Mouse (Mus musculus): ENCODE measurements around the gene Oprd1.

Oprd1 gene

GRCm38 (mm10) chr4:132133920-132134319, 10.4 kb downstream of the Oprd1 start:
- DNase-seq (ENCODE audit: low read depth, low spot score): no peak

DNA sequence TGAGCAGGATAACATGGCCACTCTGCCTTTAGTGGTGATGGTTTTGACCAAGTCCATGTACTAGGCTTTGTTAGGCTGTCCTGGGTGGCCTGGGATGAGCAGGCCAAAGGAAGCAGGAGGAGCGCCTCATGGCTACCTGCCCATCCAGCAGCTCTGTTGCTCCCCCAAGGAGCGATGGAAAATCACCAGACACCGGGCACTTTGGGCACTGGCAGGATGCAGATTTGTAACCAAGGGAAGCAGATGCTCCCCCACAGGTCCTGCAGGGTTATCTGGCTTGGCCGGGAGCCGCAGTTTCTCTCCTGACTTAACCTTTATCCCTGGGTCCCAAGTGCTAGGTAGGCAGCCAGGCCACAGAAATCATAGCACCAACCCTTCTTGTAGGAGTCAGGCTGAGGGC, 10.9 kb downstream of the Oprd1 start:
- no peak for DNase-seq (ENCODE audit: low read depth, low spot score)

- no peak for DNase-seq (ENCODE audit: low read depth, low spot score)
Observed at GRCm38 (mm10) chr4:132132297-132132696, 12.0 kb downstream of the Oprd1 start.

DNA sequence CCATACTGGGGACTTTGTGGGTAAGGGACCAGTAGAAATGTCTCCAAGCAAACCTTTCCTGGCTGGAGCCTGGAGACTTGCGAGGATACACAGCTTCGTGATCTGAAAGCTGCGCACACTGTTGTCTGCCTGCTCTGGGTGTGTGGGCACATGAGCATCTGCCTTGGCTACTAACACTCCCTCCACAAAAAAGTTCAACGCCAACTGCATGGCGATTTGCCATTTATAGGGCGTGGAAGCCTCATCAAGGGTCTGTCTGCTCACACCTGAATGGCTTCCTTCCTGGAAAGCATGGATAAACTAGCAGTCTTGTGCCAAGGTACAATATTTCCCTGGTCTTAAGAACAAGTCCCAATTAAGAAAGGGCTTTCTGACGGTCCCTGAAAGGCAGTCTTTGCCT, 12.5 kb downstream of the Oprd1 start:
- DNase-seq (ENCODE audit: low read depth, low spot score): no peak

DNA sequence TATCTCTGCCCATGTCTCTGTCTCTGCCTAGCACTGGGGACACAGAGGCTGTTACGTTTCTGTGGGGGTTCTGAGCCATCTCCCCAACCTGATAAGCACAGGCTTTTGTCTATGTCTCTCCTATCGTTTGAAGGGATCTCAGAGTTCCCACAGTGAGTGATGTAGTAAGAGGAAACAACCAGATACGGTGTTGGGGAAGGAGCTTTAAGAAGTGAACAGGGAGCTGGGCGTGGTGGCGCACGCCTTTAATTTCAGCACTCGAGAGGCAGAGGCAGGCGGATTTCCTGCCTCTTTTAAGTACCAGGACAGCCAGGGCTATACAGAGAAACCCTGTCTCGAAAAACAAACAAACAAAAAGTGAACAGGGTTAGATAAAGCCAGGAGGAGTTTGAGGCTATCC, 13.2 kb downstream of the Oprd1 start:
- no peak for DNase-seq (ENCODE audit: low read depth, low spot score)

DNA sequence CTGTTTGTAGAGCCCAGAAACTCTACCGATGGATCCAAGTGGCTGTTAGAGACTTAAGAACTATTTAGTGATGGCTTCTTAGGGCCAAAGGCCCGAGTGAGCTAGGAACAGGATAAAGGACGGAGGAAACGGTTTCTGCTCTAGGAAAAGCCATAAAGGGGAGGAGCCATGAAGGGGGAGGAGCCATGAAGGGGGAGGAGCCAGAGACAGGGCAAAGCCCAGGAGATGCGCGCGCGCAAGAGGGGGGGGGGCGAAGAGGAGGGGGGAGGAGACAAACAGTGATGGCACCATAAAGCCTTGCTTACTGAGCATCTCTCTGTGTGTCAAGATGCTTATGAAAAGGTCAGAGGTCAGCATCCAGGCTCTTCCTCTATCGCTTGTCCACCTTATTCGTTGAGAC, 13.6 kb downstream of the Oprd1 start:
- no peak for DNase-seq (ENCODE audit: low read depth, low spot score)

- DNase-seq (ENCODE audit: low read depth, low spot score): no peak
Observed at GRCm38 (mm10) chr4:132130134-132130533, 14.2 kb downstream of the Oprd1 start.

GRCm38 (mm10) chr4:132128997-132129636, 15.2 kb downstream of the Oprd1 start:
- no peak for DNase-seq (ENCODE audit: low read depth, low spot score)

- DNase-seq (ENCODE audit: low read depth, low spot score): no peak
Observed at GRCm38 (mm10) chr4:132127091-132127490, 17.2 kb downstream of the Oprd1 start.

GRCm38 (mm10) chr4:132123166-132123565, 21.1 kb downstream of the Oprd1 start:
- DNase-seq (ENCODE audit: low read depth, low spot score): no peak

GRCm38 (mm10) chr4:132121674-132122073, 22.6 kb downstream of the Oprd1 start:
- no peak for DNase-seq (ENCODE audit: low read depth, low spot score)

GRCm38 (mm10) chr4:132119566-132119965, 24.7 kb downstream of the Oprd1 start:
- no peak for DNase-seq (ENCODE audit: low read depth, low spot score)

DNA sequence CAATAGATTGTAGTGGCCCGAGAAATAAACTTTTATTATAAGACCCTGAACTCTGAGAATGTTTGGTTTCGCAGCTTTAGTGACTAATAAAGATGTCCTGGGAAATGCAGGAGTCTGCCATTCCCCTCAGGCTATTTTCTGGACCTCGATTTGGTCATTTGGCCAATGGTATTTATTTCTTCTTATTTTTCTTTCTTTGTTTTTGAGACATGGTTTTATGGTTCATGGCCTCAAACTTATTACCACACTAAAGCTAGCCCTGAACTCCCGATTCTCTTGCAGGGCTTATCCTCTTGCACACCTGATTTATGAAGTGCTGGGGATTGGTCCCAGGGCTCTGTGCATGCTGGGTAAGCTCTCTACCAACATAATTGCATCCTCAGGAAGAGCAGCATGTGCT, 28.0 kb downstream of the Oprd1 start:
- DNase-seq (ENCODE audit: low read depth, low spot score): no peak

DNA sequence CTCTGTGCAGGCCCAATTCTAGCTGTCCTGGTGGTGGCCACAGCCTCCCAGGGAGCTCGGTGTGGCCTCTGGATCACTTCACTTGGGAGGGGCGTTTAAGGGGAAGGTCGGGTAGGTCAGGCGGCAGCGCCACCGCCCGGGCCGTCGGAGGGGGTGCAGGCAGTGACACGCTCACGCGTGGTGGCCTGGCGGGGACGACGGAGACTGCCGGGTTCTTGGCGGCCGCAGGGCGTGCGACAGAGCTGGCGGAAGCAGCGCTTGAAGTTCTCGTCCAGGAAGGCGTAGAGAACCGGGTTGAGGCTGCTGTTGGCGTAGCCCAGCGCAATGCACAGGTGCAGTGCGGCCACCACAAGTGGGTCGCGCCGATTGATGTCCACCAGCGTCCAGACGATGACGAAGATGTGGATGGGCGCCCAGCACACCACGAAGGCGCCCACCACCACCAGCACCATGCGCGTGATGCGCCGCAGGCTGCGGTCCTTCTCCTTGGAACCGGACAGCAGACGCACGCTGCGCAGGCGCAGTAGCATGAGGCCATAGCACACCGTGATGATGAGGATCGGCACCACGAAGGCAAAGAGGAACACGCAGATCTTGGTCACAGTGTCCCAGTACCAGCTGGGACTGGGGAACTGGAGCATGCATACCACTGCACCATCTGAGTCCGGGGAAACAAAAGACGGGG, 30.7 kb downstream of the Oprd1 start:
- DNase-seq (ENCODE audit: low read depth, low spot score): no peak

DNA sequence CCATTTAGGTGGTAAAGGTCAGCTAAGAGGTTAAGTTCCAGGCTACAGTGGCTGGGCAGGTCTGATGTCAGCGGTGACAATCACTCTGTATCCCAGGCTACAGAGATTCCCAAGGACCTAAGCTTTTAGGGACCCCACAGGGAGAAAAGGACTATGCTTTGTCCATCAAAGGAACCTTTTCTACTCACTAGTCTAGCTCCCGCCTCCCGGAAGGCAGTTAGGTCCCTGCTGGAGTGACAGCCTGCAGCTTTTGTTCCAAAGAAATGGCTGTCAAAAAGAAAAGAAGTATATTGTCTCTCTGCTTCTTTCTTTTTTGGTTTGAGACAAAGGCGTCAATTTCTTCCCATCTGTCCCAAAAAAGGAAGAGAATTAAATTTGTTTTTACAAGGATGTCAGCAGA, 33.1 kb downstream of the Oprd1 start:
- DNase-seq (ENCODE audit: low read depth, low spot score): no peak

DNA sequence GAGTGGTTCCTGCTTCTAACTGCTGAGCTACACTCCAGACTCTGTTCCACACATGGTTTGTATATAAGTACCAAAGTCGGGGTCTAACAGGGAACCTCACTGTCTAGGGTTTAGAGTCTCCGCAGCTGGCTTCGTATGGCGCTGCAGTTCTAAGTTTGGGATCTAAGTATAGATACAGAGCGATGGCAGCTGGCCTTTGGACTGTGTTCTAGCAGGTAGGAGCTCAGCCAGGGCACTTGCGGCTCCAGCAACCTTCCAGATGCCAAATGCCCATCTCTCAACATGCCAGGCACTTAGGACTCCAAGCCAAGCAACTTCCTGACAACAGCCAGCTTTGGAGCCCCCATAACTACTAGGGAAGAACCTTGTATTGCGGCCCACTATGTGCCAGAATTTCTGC, 36.1 kb downstream of the Oprd1 start:
- DNase-seq (ENCODE audit: low read depth, low spot score): no peak

DNA sequence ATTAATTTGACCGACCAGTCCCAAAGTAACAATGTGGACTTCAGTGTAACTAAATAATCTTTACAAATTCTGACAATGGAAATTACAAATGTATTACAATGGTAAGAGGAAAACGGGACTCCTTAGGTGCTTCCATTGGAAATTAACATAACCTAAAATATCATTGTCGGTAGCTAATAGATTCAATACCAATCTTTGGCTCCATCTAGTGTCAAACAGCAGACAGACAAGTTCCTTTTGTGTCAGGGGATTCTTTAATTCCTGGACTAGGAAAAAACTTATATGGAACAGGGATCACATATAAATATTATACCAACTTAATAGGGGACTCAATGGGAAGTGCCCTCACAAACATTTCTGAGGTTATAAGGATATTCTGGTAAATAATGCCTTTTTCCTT, 43.1 kb downstream of the Oprd1 start:
- DNase-seq (ENCODE audit: low read depth, low spot score): no peak

DNA sequence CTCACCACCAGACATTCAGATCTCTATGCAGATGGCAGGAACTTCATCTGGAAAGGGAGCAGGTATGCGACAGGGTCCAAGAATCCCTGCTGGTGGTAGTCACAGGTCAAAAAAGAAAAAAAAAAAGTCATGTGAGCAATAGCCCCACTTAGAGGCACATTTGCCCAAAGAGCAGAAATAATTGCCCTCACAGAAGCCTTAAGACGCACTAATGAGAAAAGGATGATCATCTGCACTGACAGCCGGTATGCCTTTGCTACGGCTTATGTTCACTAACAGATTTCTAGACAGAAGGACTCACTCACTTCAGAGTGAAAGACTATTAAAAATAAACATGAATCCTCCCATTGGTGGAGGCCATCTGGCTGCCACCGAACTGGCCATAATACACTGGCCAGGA, 44.7 kb downstream of the Oprd1 start:
- no peak for DNase-seq (ENCODE audit: low read depth, low spot score)

DNA sequence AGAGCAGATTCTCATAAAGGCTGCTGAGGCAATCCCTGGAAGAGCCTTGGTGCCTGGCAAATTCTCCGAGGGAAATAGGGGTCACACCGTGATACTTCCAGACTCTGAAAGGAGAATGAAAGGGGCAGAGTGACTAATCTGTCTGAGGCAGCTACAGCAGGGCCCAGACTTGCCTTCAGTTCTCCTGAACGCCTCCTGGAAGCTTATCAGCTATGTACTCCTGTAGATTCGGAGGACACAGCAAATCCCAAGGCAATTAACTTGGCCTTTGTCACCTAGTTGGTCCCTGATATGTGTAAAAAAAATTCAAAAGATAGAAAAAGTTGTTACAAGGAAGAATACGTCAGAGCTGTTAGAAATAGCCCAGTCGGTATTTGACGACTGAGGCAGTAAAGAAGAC, 49.2 kb downstream of the Oprd1 start:
- DNase-seq (ENCODE audit: low read depth, low spot score): no peak

GRCm38 (mm10) chr4:132093928-132094327, 50.4 kb downstream of the Oprd1 start:
- DNase-seq (ENCODE audit: low read depth, low spot score): no peak

- DNase-seq (ENCODE audit: low read depth, low spot score): no peak
Observed at GRCm38 (mm10) chr4:132093136-132093535, 51.1 kb downstream of the Oprd1 start.

DNA sequence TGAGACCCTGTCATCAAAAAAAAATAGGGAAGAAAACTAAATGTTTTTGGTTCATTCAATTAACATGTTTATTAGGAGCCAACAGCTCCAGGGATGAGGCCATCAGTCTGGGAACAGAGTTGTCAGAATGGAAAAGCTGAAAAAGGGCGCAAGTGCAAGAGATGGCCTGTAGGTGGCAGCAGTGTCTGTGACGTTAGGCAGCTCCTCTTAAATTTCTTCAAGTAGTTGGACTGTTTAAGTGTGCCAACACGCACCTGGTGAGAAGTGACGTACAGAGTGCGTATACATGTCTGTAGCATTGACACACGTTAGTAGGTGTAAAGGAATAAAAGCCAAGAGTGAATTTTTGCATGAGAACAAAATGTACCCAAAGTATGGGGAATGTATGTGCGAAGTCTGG, 55.4 kb downstream of the Oprd1 start:
- DNase-seq (ENCODE audit: low read depth, low spot score): peak; percentile 81

DNA sequence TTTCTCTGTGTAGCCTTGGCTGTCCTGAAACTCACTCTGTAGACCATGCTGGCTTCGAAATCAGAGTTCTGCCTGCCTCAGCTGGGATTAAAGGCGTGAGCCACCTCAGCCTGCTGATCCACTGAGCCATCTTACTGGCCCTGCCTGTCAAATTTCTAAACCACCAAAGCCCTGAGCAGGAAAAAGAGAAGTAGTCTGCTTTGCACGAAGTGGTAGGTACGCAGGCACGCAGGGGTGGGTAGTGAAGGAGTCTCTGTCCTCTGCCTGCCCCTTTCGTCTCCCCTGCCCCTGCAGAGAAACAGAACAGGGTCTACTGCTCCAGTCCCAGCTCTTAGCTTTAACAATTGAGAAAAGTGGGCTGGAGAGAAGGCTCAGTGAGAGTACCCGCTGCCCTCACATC, 59.2 kb downstream of the Oprd1 start:
- no peak for DNase-seq (ENCODE audit: low read depth, low spot score)

All from forelimb bud, embryonic 11.5 days (tissue).